Mouse (Mus musculus): ENCODE data around the gene Arhgef10l. TPM values are rescaled to one million over a fixed set of nuclear protein-coding genes. Genes with fewer than 3 reads are reported as not detected.

The Arhgef10l gene
- polyA plus RNA-seq, 1 experiment from 2014 or later, result 5.4 TPM

GRCm38 (mm10) chr4:140547488-140547887 lies 118.3 kb downstream of the Arhgef10l start:
- Histone ChIP-seq H3K4me2 (replicated peaks; ENCODE audit: low read depth) (no peak overlapping the region), H3K9me3 (ENCODE audit: control insufficient read depth) (no peaks in the 10 kb centered on the region), H3K27me3 (replicated peaks; ENCODE audit: control insufficient read depth, insufficient read depth, low read length) (no peaks in the 10 kb centered on the region), H3K9ac (ENCODE audit: low read depth, low read length) (no peak overlapping the region), H3K36me3 (ENCODE audit: control insufficient read depth, insufficient read depth) (peaks cover 40% of the 10 kb centered on the region), H3K27ac (ENCODE audit: low read depth, low read length) (no peak overlapping the region), H3K4me1 (replicated peaks; ENCODE audit: control insufficient read depth, insufficient read depth, low read length) (no peaks in the 10 kb centered on the region), H3K4me3 (ENCODE audit: low read depth, low read length) (no peak overlapping the region)
- 39% methylated on average over 7 of the region's 7 CpGs for WGBS
- ATAC-seq, result no peak
- TF ChIP-seq CTCF (IDR thresholded peaks at IDR 0.05; ENCODE audit: low read depth), result peak; percentile 88

- no peak overlapping the region for H3K9ac ChIP-seq (ENCODE audit: low read depth, low read length)
- H3K4me2 ChIP-seq (replicated peaks; ENCODE audit: low read depth), result no peak overlapping the region
- no peak overlapping the region for H3K4me3 ChIP-seq (ENCODE audit: low read depth, low read length)
- no peaks in the 10 kb centered on the region for H3K27me3 ChIP-seq (replicated peaks; ENCODE audit: control insufficient read depth, insufficient read depth, low read length)
- TF ChIP-seq CTCF (IDR thresholded peaks at IDR 0.05; ENCODE audit: low read depth), result peak; percentile 84
- no peak for ATAC-seq
- H3K9me3 ChIP-seq (ENCODE audit: control insufficient read depth), result no peaks in the 10 kb centered on the region
- no peak overlapping the region for H3K27ac ChIP-seq (ENCODE audit: low read depth, low read length)
- no peaks in the 10 kb centered on the region for H3K4me1 ChIP-seq (replicated peaks; ENCODE audit: control insufficient read depth, insufficient read depth, low read length)
- H3K36me3 ChIP-seq (ENCODE audit: control insufficient read depth, insufficient read depth), result peaks cover 33% of the 10 kb centered on the region; the same call in 1 of the 2 replicates
- 46% methylated on average over 11 of the region's 11 CpGs for WGBS
These were observed 126.7 kb downstream of the Arhgef10l start for GRCm38 (mm10) chr4:140539125-140539524.

- 54% methylated on average over 5 of the region's 5 CpGs for WGBS
- ATAC-seq, result no peak
- no peaks in the 10 kb centered on the region for H3K9me3 ChIP-seq (ENCODE audit: control insufficient read depth)
These were observed 128.2 kb downstream of the Arhgef10l start for GRCm38 (mm10) chr4:140537561-140538021.

GRCm38 (mm10) chr4:140535323-140535722 lies 130.5 kb downstream of the Arhgef10l start:
- no peak overlapping the region for H3K4me2 ChIP-seq (replicated peaks; ENCODE audit: low read depth)
- 69% methylated on average over 8 of the region's 8 CpGs for WGBS
- no peaks in the 10 kb centered on the region for H3K9me3 ChIP-seq (ENCODE audit: control insufficient read depth)
- H3K4me1 ChIP-seq (replicated peaks; ENCODE audit: control insufficient read depth, insufficient read depth, low read length), result no peaks in the 10 kb centered on the region
- TF ChIP-seq CTCF (IDR thresholded peaks at IDR 0.05; ENCODE audit: low read depth), result no peak
- no peak overlapping the region for H3K4me3 ChIP-seq (ENCODE audit: low read depth, low read length)
- peaks cover 14% of the 10 kb centered on the region; the same call in 1 of the 2 replicates for H3K36me3 ChIP-seq (ENCODE audit: control insufficient read depth, insufficient read depth)
- no peak for ATAC-seq
- H3K27me3 ChIP-seq (replicated peaks; ENCODE audit: control insufficient read depth, insufficient read depth, low read length), result no peaks in the 10 kb centered on the region
- H3K9ac ChIP-seq (ENCODE audit: low read depth, low read length), result no peak overlapping the region
- H3K27ac ChIP-seq (ENCODE audit: low read depth, low read length), result no peak overlapping the region

More at GRCm38 (mm10) chr4:140537561-140538021, 128.2 kb downstream of the Arhgef10l start:
- peaks cover 21% of the 10 kb centered on the region; the same call in 1 of the 2 replicates for H3K36me3 ChIP-seq (ENCODE audit: control insufficient read depth, insufficient read depth)
- TF ChIP-seq CTCF (IDR thresholded peaks at IDR 0.05; ENCODE audit: low read depth), result no peak
- no peaks in the 10 kb centered on the region for H3K4me1 ChIP-seq (replicated peaks; ENCODE audit: control insufficient read depth, insufficient read depth, low read length)
- H3K9ac ChIP-seq (ENCODE audit: low read depth, low read length), result no peak overlapping the region
- H3K4me3 ChIP-seq (ENCODE audit: low read depth, low read length), result no peak overlapping the region
- H3K27ac ChIP-seq (ENCODE audit: low read depth, low read length), result no peak overlapping the region
- no peak overlapping the region for H3K4me2 ChIP-seq (replicated peaks; ENCODE audit: low read depth)
- no peaks in the 10 kb centered on the region for H3K27me3 ChIP-seq (replicated peaks; ENCODE audit: control insufficient read depth, insufficient read depth, low read length)

- no peak for ATAC-seq
- H3K27me3 ChIP-seq (replicated peaks; ENCODE audit: control insufficient read depth, insufficient read depth, low read length), result no peaks in the 10 kb centered on the region
- 36% methylated on average over 15 of the region's 15 CpGs for WGBS
- peaks cover 14% of the 10 kb centered on the region; the same call in 1 of the 2 replicates for H3K36me3 ChIP-seq (ENCODE audit: control insufficient read depth, insufficient read depth)
- no peak for TF ChIP-seq CTCF (IDR thresholded peaks at IDR 0.05; ENCODE audit: low read depth)
- no peak overlapping the region for H3K4me3 ChIP-seq (ENCODE audit: low read depth, low read length)
- H3K27ac ChIP-seq (ENCODE audit: low read depth, low read length), result no peak overlapping the region
- no peak overlapping the region for H3K9ac ChIP-seq (ENCODE audit: low read depth, low read length)
- no peak overlapping the region for H3K4me2 ChIP-seq (replicated peaks; ENCODE audit: low read depth)
- H3K9me3 ChIP-seq (ENCODE audit: control insufficient read depth), result no peaks in the 10 kb centered on the region
- H3K4me1 ChIP-seq (replicated peaks; ENCODE audit: control insufficient read depth, insufficient read depth, low read length), result no peaks in the 10 kb centered on the region
These were observed 133.5 kb downstream of the Arhgef10l start for GRCm38 (mm10) chr4:140532270-140532669.

- Histone ChIP-seq H3K4me3 (ENCODE audit: low read depth, low read length) (no peak overlapping the region), H3K9me3 (ENCODE audit: control insufficient read depth) (no peaks in the 10 kb centered on the region), H3K9ac (ENCODE audit: low read depth, low read length) (no peak overlapping the region), H3K27me3 (replicated peaks; ENCODE audit: control insufficient read depth, insufficient read depth, low read length) (no peaks in the 10 kb centered on the region), H3K36me3 (ENCODE audit: control insufficient read depth, insufficient read depth) (peaks cover 15% of the 10 kb centered on the region; the same call in 1 of the 2 replicates), H3K4me1 (replicated peaks; ENCODE audit: control insufficient read depth, insufficient read depth, low read length) (no peaks in the 10 kb centered on the region), H3K27ac (ENCODE audit: low read depth, low read length) (no peak overlapping the region), H3K4me2 (replicated peaks; ENCODE audit: low read depth) (no peak overlapping the region)
- no peak for TF ChIP-seq CTCF (IDR thresholded peaks at IDR 0.05; ENCODE audit: low read depth)
- peak; percentile 62 for ATAC-seq
- 35% methylated on average over 9 of the region's 9 CpGs for WGBS
These were observed 134.8 kb downstream of the Arhgef10l start for GRCm38 (mm10) chr4:140531024-140531423.
